Mouse (Mus musculus) midbrain, embryonic 13.5 days (tissue): ENCODE data around the gene Cp. TPM values are rescaled to one million over a fixed set of nuclear protein-coding genes. Genes with fewer than 3 reads are reported as not detected.
A peak's percentile ranks its signal among the peaks of the same experiment; 100 is the strongest.
"Not testable (repeated sequence)": the region's sequence is repeated elsewhere in the genome, so short reads cannot be mapped to it uniquely, and the experiment has no call there.

ENCODE experiments used
- ATAC-seq: fragments of 200-750 bp; cut with Nextera tagmentation; 2 replicates; pipeline ENCODE4 v1.8.0; 2017; ENCODE audit warnings: mild to moderate bottlenecking, moderate TSS enrichment, moderate library complexity
- H3K27ac ChIP-seq: fragments of 300-500 bp; sonication (generic); 2 replicates; pipeline ENCODE4 v1.5.1; 2015; ENCODE audit warnings: inconsistent platforms, mild to moderate bottlenecking, moderate library complexity
- H3K27me3 ChIP-seq: fragments of 300-500 bp; sonication (generic); 2 replicates; pipeline ENCODE4 v1.6.1; 2015; ENCODE audit warnings: mild to moderate bottlenecking, inconsistent platforms
- H3K36me3 ChIP-seq: fragments of 300-500 bp; sonication (generic); 2 replicates; pipeline ENCODE4 v1.6.1; 2015; ENCODE audit warnings: mild to moderate bottlenecking, inconsistent platforms
- H3K4me1 ChIP-seq: fragments of 300-500 bp; sonication (generic); replicated peaks from 2 replicates; pipeline ENCODE4 v1.6.1; 2015; ENCODE audit warnings: inconsistent platforms
- H3K4me2 ChIP-seq: fragments of 300-500 bp; sonication (generic); replicated peaks from 2 replicates; pipeline ENCODE4 v1.6.1; 2015; ENCODE audit warnings: moderate library complexity, mild to moderate bottlenecking, inconsistent platforms
- H3K4me3 ChIP-seq: fragments of 300-500 bp; sonication (generic); replicated peaks from 2 replicates; pipeline ENCODE4 v1.5.1; 2015; ENCODE audit warnings: mild to moderate bottlenecking, inconsistent platforms
- H3K9ac ChIP-seq: fragments of 300-500 bp; sonication (generic); replicated peaks from 2 replicates; pipeline ENCODE4 v1.6.1; 2015; ENCODE audit warnings: mild to moderate bottlenecking, inconsistent platforms
- H3K9me3 ChIP-seq: fragments of 300-500 bp; sonication (generic); 2 replicates; pipeline ENCODE4 v1.6.1; 2016; ENCODE audit warnings: mild to moderate bottlenecking, inconsistent platforms
- WGBS: fragments of 180-500 bp; shearing (Covaris S2); methylation state at CpG from one replicate; pipeline ENCODE4 v1.1.7; 2015; 5-methylcytosine and 5-hydroxymethylcytosine counted together
- polyA plus RNA-seq: library from polyadenylated mRNA; unstranded; fragments of >200 nt; fragmentation: Nextera tagmentation; extraction: Ambion mirVana; gene quantifications from 2 replicates; pipeline ENCODE4 v1.2.1, GENCODE M21; 2015

The Cp gene
- polyA plus RNA-seq, 1 experiment from 2014 or later = 8.9 TPM

- Histone ChIP-seq H3K4me1 (peaks cover 12% of the 10 kb centered on the region), H3K27me3 (no peaks in the 10 kb centered on the region), H3K9me3 (no peaks in the 10 kb centered on the region), H3K4me3 (peak within 1 kb of the TSS; percentile 79), H3K9ac (peak within 1 kb of the TSS; percentile 80), H3K36me3 (no peaks in the 10 kb centered on the region), H3K4me2 (peak within 1 kb of the TSS; percentile 78), H3K27ac (peak within 1 kb of the TSS; percentile 72)
- under 1% methylated on average over 47 of the region's 47 CpGs for WGBS
- peak; percentile 100 for ATAC-seq
Observed at GRCm38 (mm10) chr3:20034719-20035404, 78.0 kb downstream of the Cp start, which contains the start of gene Hps3. Gene Hps3, minus strand, starts transcription at chr3:20035315.

- Histone ChIP-seq H3K4me3 (no peak overlapping the region), H3K4me1 (peaks cover 12% of the 10 kb centered on the region), H3K36me3 (no peaks in the 10 kb centered on the region), H3K9ac (no peak overlapping the region), H3K27ac (no peak overlapping the region), H3K9me3 (no peaks in the 10 kb centered on the region), H3K27me3 (no peaks in the 10 kb centered on the region), H3K4me2 (no peak overlapping the region)
- no peak for ATAC-seq
- WGBS = 81% methylated on average over 4 of the region's 4 CpGs
Observed at GRCm38 (mm10) chr3:20036069-20036468, 79.2 kb downstream of the Cp start.

GRCm38 (mm10) chr3:20041461-20041860, 84.6 kb downstream of the Cp start:
- H3K4me2 ChIP-seq, H3K4me1 ChIP-seq, H3K27me3 ChIP-seq, H3K9me3 ChIP-seq, H3K27ac ChIP-seq, ATAC-seq, H3K9ac ChIP-seq, H3K4me3 ChIP-seq, H3K36me3 ChIP-seq: not testable (repeated sequence)
- 93% methylated on average over 7 of the region's 7 CpGs for WGBS

GRCm38 (mm10) chr3:20044736-20045135, 87.9 kb downstream of the Cp start:
- not testable (repeated sequence) for H3K4me3 ChIP-seq, H3K9ac ChIP-seq, H3K4me1 ChIP-seq, ATAC-seq, H3K4me2 ChIP-seq, H3K27me3 ChIP-seq, H3K27ac ChIP-seq, H3K36me3 ChIP-seq, H3K9me3 ChIP-seq
- WGBS = 68% methylated on average over 3 of the region's 3 CpGs

GRCm38 (mm10) chr3:20057306-20058196, 100.7 kb downstream of the Cp start, which contains the start of gene Hltf:
Gene Hltf, plus strand, starts transcription at chr3:20057811.
- peaks cover 5% of the 10 kb centered on the region for H3K36me3 ChIP-seq
- peak within 1 kb of the TSS; percentile 83 for H3K27ac ChIP-seq
- H3K9me3 ChIP-seq = no peaks in the 10 kb centered on the region
- no peaks in the 10 kb centered on the region for H3K27me3 ChIP-seq
- peak within 1 kb of the TSS; percentile 63 for H3K4me2 ChIP-seq
- peak within 1 kb of the TSS; percentile 59 for H3K4me3 ChIP-seq
- ATAC-seq = peak; percentile 100
- H3K4me1 ChIP-seq = peaks cover 10% of the 10 kb centered on the region
- under 1% methylated on average over 48 of the region's 54 CpGs for WGBS
- peak within 1 kb of the TSS; percentile 71 for H3K9ac ChIP-seq

- Histone ChIP-seq H3K27ac (0 out of 2 replicates have a peak overlapping the region, but pooled peaks have one; percentile 83), H3K9me3 (no peaks in the 10 kb centered on the region), H3K36me3 (peaks cover 9% of the 10 kb centered on the region), H3K9ac (peak overlapping the region; percentile 70), H3K4me1 (peaks cover 10% of the 10 kb centered on the region), H3K4me2 (peak overlapping the region; percentile 63), H3K4me3 (peak overlapping the region; percentile 59), H3K27me3 (no peaks in the 10 kb centered on the region)
- ATAC-seq = no peak
- WGBS = under 1% methylated on average over 6 of the region's 9 CpGs
Observed at GRCm38 (mm10) chr3:20058197-20058541, 101.3 kb downstream of the Cp start.

Other genes with a start within 250 kb of the Cp start
- gene Hps3, start 78.3 kb downstream of the Cp start, polyA plus RNA-seq = 11.4 and 11.9 TPM in 2 replicates
- 21.5 and 22.1 TPM in 2 replicates for gene Hltf, start 100.8 kb downstream of the Cp start, polyA plus RNA-seq
- gene Gyg, start 198.3 kb downstream of the Cp start, polyA plus RNA-seq = 24.5 and 25.0 TPM in 2 replicates